Mouse (Mus musculus) limb, embryonic 14.5 days (tissue): ENCODE measurements around the gene Bnipl. TPM values are rescaled to one million over a fixed set of nuclear protein-coding genes. Genes with fewer than 3 reads are reported as not detected.

ENCODE experiments used
- ATAC-seq: fragments of 200-750 bp; cut with Nextera tagmentation; 2 replicates; pipeline ENCODE4 v1.8.0; 2017; ENCODE audit warnings: low read depth, moderate number of reproducible peaks, moderate TSS enrichment; ENCODE audit not compliant: low FRiP score
- DNase-seq: peaks from one replicate; pipeline ENCODE4 v3.0.0-alpha.2; 2015; ENCODE audit warnings: low spot score
- H3K27ac ChIP-seq: fragments of 300-500 bp; sonication (generic); replicated peaks from 2 replicates; pipeline ENCODE4 v1.5.1; 2014; ENCODE audit warnings: low read depth, mild to moderate bottlenecking, low read length, moderate library complexity, mixed read lengths
- H3K27me3 ChIP-seq: fragments of 300-500 bp; sonication (generic); 2 replicates; pipeline ENCODE4 v1.6.1; 2014; ENCODE audit warnings: low read length, mixed read lengths; ENCODE audit not compliant: control insufficient read depth, insufficient read depth
- H3K36me3 ChIP-seq: fragments of 300-500 bp; sonication (generic); 2 replicates; pipeline ENCODE4 v1.6.1; 2014; ENCODE audit warnings: mild to moderate bottlenecking, low read length, moderate library complexity, mixed read lengths; ENCODE audit not compliant: control insufficient read depth, insufficient read depth
- H3K4me1 ChIP-seq: fragments of 300-500 bp; sonication (generic); 2 replicates; pipeline ENCODE4 v1.6.1; 2014; ENCODE audit warnings: antibody characterized with exemption, low read length, mixed read lengths; ENCODE audit not compliant: control insufficient read depth, insufficient read depth
- H3K4me2 ChIP-seq: fragments of 300-500 bp; sonication (generic); replicated peaks from 2 replicates; pipeline ENCODE4 v1.6.1; 2014; ENCODE audit warnings: low read depth, mild to moderate bottlenecking, low read length, moderate library complexity; ENCODE audit not compliant: severe bottlenecking
- H3K4me3 ChIP-seq: fragments of 300-500 bp; sonication (generic); replicated peaks from 2 replicates; pipeline ENCODE4 v1.5.1; 2014; ENCODE audit warnings: low read length
- H3K9ac ChIP-seq: fragments of 300-500 bp; sonication (generic); 2 replicates; pipeline ENCODE4 v1.6.1; 2014; ENCODE audit warnings: mild to moderate bottlenecking, low read depth, low read length, moderate library complexity; ENCODE audit not compliant: severe bottlenecking
- H3K9me3 ChIP-seq: fragments of 300-500 bp; sonication (generic); 2 replicates; pipeline ENCODE4 v1.6.1; 2016; ENCODE audit warnings: low read length; ENCODE audit not compliant: control insufficient read depth
- POLR2A ChIP-seq: fragments of 200-500 bp; IDR thresholded peaks from 2 replicates; pipeline ENCODE4 v1.8.0; 2012; ENCODE audit warnings: inconsistent platforms, mild to moderate bottlenecking, moderate library complexity, borderline replicate concordance; ENCODE audit not compliant: insufficient read depth, insufficient read length; ENCODE audit errors: extremely low read depth
- WGBS: fragments of 180-500 bp; shearing (Covaris S2); extraction: QIAGEN DNeasy Blood & Tissue Kit; methylation state at CpG from one replicate; pipeline ENCODE4 v1.1.7; 2014; 5-methylcytosine and 5-hydroxymethylcytosine counted together
- polyA plus RNA-seq, 2 experiments: library from polyadenylated mRNA; depleted of rRNA in 1 of 2; stranded (reverse) in 1 of 2; unstranded in 1 of 2; fragments of >200 nt; fragmentation: Nextera tagmentation in 1 of 2; extraction: Ambion mirVana in 1 of 2; gene quantifications; 2 replicates each; pipeline versions ENCODE4 v1.2.1 to v1.2.3; 2012 to 2014

The Bnipl gene
- polyA plus RNA-seq, 2 experiments, result 12.0 to 13.3 TPM

DNA sequence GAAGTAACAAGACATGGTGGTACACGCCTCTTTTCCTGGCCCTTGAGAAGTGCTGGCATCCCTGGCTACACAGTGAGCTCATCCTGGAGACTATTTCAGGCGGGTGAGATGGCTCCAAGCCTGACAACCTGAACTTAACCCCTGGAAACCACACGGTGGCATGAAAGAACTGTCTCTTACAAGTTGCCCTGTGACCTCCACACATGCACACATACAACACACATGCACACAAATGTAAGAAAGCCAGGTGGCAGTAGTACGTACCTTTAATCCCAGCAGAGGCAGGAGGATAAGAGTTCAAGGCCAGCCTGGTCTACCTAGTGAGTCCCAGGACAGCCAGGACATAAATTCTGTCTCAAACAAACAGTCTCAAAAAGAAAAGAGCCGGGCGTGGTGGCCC, 12.0 kb downstream of the Bnipl start:
- H3K4me3 ChIP-seq, result no peak overlapping the region
- no peak for ATAC-seq
- H3K27me3 ChIP-seq, result no peaks in the 10 kb centered on the region
- peaks cover 6% of the 10 kb centered on the region; the same call in 1 of the 2 replicates for H3K4me1 ChIP-seq
- H3K4me2 ChIP-seq, result no peak overlapping the region
- no peak overlapping the region for H3K9ac ChIP-seq
- no peak overlapping the region for H3K27ac ChIP-seq
- no peak for TF ChIP-seq POLR2A
- no peaks in the 10 kb centered on the region for H3K9me3 ChIP-seq
- 89% methylated on average over 6 of the region's 6 CpGs for WGBS
- no peak for DNase-seq
- H3K36me3 ChIP-seq, result peaks cover 42% of the 10 kb centered on the region

DNA sequence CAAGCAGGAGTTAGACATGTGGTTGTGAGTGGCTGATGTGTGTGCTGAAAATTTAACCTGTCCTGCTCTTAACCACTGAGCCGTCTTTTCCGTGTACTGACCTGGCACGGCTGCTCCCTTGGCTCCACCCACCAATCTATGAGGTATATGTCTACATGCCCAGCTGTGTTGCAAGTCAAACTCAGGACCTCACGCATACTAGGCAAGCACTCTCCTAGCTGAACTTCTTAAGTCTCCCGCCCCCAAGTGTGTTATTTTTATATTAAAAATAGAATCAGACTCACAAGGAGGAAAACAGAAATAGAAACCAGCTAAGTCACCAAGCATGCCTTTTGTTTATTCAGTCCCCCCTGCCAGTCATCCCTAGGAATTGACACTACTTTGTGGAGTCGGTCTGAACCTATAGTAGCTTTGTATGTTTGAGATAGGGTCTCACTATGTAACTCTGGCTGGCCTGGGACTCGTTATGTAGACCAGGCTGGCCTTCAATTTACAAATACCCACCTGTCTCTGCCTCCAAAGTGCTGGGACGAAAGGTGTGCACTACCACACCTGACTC, 13.4 kb downstream of the Bnipl start:
- DNase-seq, result no peak
- no peak overlapping the region for H3K27ac ChIP-seq
- H3K4me1 ChIP-seq, result peaks cover 6% of the 10 kb centered on the region; the same call in 1 of the 2 replicates
- no peaks in the 10 kb centered on the region for H3K27me3 ChIP-seq
- ATAC-seq, result no peak
- no peak overlapping the region for H3K4me2 ChIP-seq
- whole genome bisulfite sequencing, result 88% methylated on average over 8 of the region's 8 CpGs
- no peak overlapping the region for H3K4me3 ChIP-seq
- H3K36me3 ChIP-seq, result peaks cover 56% of the 10 kb centered on the region
- no peak overlapping the region for H3K9ac ChIP-seq
- no peaks in the 10 kb centered on the region for H3K9me3 ChIP-seq
- no peak for TF ChIP-seq POLR2A

DNA sequence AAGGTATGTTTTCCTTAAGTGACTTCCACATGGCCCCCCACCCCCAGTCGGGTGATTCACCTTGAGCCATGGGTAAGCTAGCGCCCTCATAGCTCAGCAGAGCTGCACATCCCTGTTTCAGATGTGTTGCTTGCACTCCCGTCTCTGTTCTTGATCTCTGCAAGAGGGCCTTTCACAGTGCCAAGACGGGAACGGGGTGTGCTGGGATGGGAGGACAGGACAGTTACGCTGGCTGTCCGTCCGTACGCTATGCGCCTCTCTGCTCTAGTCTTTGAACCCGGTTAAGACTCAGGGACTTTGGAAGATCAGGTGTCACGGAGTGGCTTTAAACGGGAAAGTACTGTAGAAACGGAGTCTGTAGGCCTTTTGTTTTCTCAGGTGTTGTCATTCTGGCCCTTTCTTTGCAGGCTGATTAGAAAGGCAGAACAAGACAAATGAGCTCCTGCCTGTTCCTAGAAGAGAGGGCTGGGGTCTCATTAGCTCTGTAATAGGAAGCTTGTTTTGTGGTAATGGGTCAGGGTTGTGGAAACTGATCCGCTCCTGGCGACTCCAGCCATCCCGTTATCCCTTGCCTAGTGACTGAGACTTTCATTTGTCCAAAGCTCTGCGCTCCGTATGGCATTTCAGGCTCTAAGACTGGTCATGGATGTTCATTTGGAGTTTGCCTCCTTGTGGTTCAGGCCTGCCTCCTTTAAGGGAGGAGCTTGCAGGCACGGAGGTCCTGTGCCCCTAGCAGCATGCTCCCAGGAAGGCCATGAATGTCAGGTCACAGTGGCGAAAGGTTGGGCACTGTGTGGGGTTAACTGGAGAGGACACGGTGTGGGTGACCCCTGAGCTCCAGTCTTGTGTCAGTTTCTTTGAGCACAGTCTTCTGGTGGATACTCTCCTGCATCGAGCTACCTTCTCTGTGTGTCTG, 15.3 kb downstream of the Bnipl start:
- DNase-seq, result no peak
- no peaks in the 10 kb centered on the region for H3K9me3 ChIP-seq
- 71% methylated on average over 23 of the region's 23 CpGs for WGBS
- no peak for ATAC-seq
- no peak overlapping the region for H3K4me2 ChIP-seq
- TF ChIP-seq POLR2A, result no peak
- H3K4me3 ChIP-seq, result no peak overlapping the region
- H3K36me3 ChIP-seq, result peaks cover 73% of the 10 kb centered on the region
- H3K27me3 ChIP-seq, result no peaks in the 10 kb centered on the region
- no peak overlapping the region for H3K27ac ChIP-seq
- peaks cover 15% of the 10 kb centered on the region for H3K4me1 ChIP-seq
- no peak overlapping the region for H3K9ac ChIP-seq

DNA sequence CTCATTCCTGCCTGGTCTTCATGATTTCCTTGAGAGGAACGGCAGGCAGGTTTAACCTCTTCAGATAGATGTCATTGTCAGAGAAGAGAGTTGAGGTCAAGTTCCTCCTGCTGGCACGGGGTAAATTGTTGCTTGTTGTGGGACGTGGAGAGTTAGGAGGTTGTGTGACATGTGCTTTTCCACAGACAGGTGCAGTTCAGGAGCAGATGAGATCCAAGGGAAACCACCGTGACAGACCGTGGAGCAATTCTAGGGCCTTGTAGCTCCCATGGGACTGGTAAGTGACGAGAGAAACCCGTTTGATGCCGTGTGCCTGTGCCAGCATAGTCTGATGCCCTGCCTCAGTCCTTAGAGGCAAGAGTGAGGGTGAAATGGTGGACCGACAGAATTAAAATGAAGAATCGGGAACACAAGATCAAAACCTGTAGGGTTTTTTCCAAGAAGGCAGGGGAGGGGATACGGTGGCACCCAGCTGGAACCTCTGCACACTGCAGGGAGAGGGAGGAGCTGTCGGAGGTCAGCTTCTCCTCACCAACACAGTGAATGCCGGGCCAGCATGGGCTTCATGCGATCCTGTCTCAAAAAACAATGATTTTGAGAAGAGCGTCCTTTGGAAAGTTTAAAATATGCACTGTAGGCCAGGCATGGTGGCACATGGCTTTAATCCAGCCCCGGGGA, 17.6 kb downstream of the Bnipl start:
- DNase-seq (no peak), ATAC-seq (no peak)
- Histone ChIP-seq H3K36me3 (peaks cover 72% of the 10 kb centered on the region), H3K4me1 (peaks cover 21% of the 10 kb centered on the region), H3K4me3 (no peak overlapping the region), H3K9ac (no peak overlapping the region), H3K9me3 (no peaks in the 10 kb centered on the region), H3K4me2 (no peak overlapping the region), H3K27ac (no peak overlapping the region), H3K27me3 (no peaks in the 10 kb centered on the region)
- WGBS, result 85% methylated on average over 16 of the region's 16 CpGs
- no peak for TF ChIP-seq POLR2A

DNA sequence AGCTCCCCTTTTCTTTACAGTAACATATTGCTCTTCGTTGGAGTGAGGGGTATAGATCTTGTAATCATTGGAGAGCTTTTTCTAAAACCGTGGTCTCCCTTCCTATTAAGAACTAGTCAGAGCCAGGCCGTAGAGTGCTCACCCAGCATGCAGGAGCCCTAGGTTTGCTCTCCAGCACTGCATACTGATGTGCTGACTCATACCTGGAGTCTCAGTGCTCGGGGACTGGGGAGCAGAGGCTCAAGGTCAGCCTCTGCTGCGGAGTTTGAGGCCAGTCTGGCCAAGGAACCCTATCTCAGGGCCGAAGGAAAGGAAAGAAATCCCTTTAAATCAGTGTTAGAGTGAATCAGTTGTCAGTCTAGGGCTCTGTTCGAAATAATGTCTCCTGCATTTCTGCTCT, 18.2 kb downstream of the Bnipl start:
- DNase-seq, result no peak
- WGBS, result 83% methylated on average over 7 of the region's 7 CpGs
- H3K36me3 ChIP-seq, result peaks cover 66% of the 10 kb centered on the region

More for the DNA sequence above, 18.2 kb downstream of the Bnipl start:
- Histone ChIP-seq H3K9me3 (no peaks in the 10 kb centered on the region), H3K27me3 (no peaks in the 10 kb centered on the region), H3K4me3 (no peak overlapping the region), H3K4me2 (no peak overlapping the region), H3K4me1 (peaks cover 21% of the 10 kb centered on the region), H3K9ac (no peak overlapping the region), H3K27ac (no peak overlapping the region)
- TF ChIP-seq POLR2A, result no peak
- ATAC-seq, result no peak
